In genomic region chr17:55976255-55976862, GRCm38 (mm10) we compare ENCODE assay signal across 8 mouse cellular contexts. TPM values are rescaled to one million over a fixed set of nuclear protein-coding genes. Genes with fewer than 3 reads are reported as not detected.
DNase-seq lines count a peak whose midpoint lies in the region; ATAC-seq lines count a peak whose summit lies in the region.

No protein-coding gene starts in this region.

- peak; percentile 91 for ATAC-seq in inflammation-experienced regulatory T-cells, adult 6 months
- peak; percentile 76 for ATAC-seq in limb, embryonic 11.5 days (ENCODE audit: insufficient number of reproducible peaks, low FRiP score, low TSS enrichment, low read depth)
- peak; percentile 65 for ATAC-seq in midbrain, embryonic 12.5 days (ENCODE audit: low FRiP score, low read depth)

- H3K27ac ChIP-seq in limb, embryonic 11.5 days (replicated peaks; ENCODE audit: low read depth, low read length) = no peak overlapping the region
- H3K27ac ChIP-seq in midbrain, embryonic 12.5 days (replicated peaks) = peak overlapping the region; percentile 69

- H3K27me3 ChIP-seq in limb, embryonic 11.5 days (ENCODE audit: control insufficient read depth, insufficient read depth, low read length) = 0 out of 2 replicates have a peak, but pooled peaks cover 2% of the 10 kb centered on the region
- H3K27me3 ChIP-seq in midbrain, embryonic 12.5 days = 0 out of 2 replicates have a peak, but pooled peaks cover 5% of the 10 kb centered on the region

- no peak overlapping the region for H3K9ac ChIP-seq in limb, embryonic 11.5 days (ENCODE audit: low read length)
- no peak overlapping the region for H3K9ac ChIP-seq in midbrain, embryonic 12.5 days (replicated peaks)

- no peak overlapping the region for H3K4me3 ChIP-seq in limb, embryonic 11.5 days (ENCODE audit: low read depth, low read length)
- H3K4me3 ChIP-seq in midbrain, embryonic 12.5 days = no peak overlapping the region

- DNase-seq in layer of hippocampus, adult 18-20 months (ENCODE audit: low spot score in 2 of 2) = peak; percentile 66 to 82
- no peak for DNase-seq in layer of hippocampus, adult 9-10 months (ENCODE audit: low spot score)
- DNase-seq in cerebellum, postnatal 10 days = peak; percentile 92 to 93
- peak; percentile 79 for DNase-seq in gastrocnemius, adult 18-20 months (ENCODE audit: low spot score)
- peak; percentile 86 for DNase-seq in limb, embryonic 11.5 days (ENCODE audit: low spot score)
- peak; percentile 59 for DNase-seq in skeletal muscle tissue, adult 2 months (ENCODE audit: low read depth, low spot score)

- H3K36me3 ChIP-seq in limb, embryonic 11.5 days (ENCODE audit: control insufficient read depth, insufficient read depth, low read length) = 0 out of 2 replicates have a peak, but pooled peaks cover 2% of the 10 kb centered on the region
- peaks cover 19% of the 10 kb centered on the region for H3K36me3 ChIP-seq in midbrain, embryonic 12.5 days

- H3K4me1 ChIP-seq in limb, embryonic 11.5 days (ENCODE audit: control insufficient read depth, insufficient read depth, low read length) = no peaks in the 10 kb centered on the region
- H3K4me1 ChIP-seq in midbrain, embryonic 12.5 days = peaks cover 23% of the 10 kb centered on the region

- WGBS in limb, embryonic 11.5 days = 17% methylated on average over 13 of the region's 13 CpGs
- 19% methylated on average over 13 of the region's 13 CpGs for WGBS in midbrain, embryonic 12.5 days

- no peaks in the 10 kb centered on the region for H3K9me3 ChIP-seq in limb, embryonic 11.5 days (ENCODE audit: control insufficient read depth, low read length)
- no peaks in the 10 kb centered on the region for H3K9me3 ChIP-seq in midbrain, embryonic 12.5 days

- H3K4me2 ChIP-seq in limb, embryonic 11.5 days (ENCODE audit: low read depth, severe bottlenecking) = no peak overlapping the region
- no peak overlapping the region; the same call in 1 of the 2 replicates for H3K4me2 ChIP-seq in midbrain, embryonic 12.5 days (replicated peaks)

RNA-seq across cellular contexts. Expression of gene Shd, which starts 6.1 kb away (rescaled TPM):
- 10 to 100 TPM; 21.1 to 21.2 TPM for total RNA-seq in layer of hippocampus, adult 18-20 months (2021)
- total RNA-seq in gastrocnemius, adult 18-20 months (2021) = under 1 TPM in 1 of 2 experiments, not detected in 1; 0.34 TPM
- polyA plus RNA-seq in inflammation-experienced regulatory T-cells, adult 6 months (2017; shearing (Covaris generic)) = under 1 TPM in 1 of 3 experiments, not detected in 2; 0.40 TPM
- polyA plus RNA-seq in limb, embryonic 11.5 days (2014; fragmentation: Nextera tagmentation; extraction: Ambion mirVana) = 42.2 and 44.8 TPM in 2 replicates
- polyA plus RNA-seq in midbrain, embryonic 12.5 days (2016; fragmentation: Nextera tagmentation; extraction: Ambion mirVana) = 123 and 131 TPM in 2 replicates

RNA-seq across cellular contexts. Expression of gene Fsd1, which starts 9.9 kb away (rescaled TPM):
- total RNA-seq in layer of hippocampus, adult 18-20 months (2021) = 10 to 100 TPM; 68.1 to 68.2 TPM
- total RNA-seq in gastrocnemius, adult 18-20 months (2021) = not detected
- under 1 TPM in 1 of 3 experiments, not detected in 2; 0.98 TPM for polyA plus RNA-seq in inflammation-experienced regulatory T-cells, adult 6 months (2017; shearing (Covaris generic))
- polyA plus RNA-seq in limb, embryonic 11.5 days (2014; fragmentation: Nextera tagmentation; extraction: Ambion mirVana) = 34.9 and 39.8 TPM in 2 replicates
- 89.8 and 98.3 TPM in 2 replicates for polyA plus RNA-seq in midbrain, embryonic 12.5 days (2016; fragmentation: Nextera tagmentation; extraction: Ambion mirVana)

RNA-seq across cellular contexts. Expression of gene Yju2, which starts 17.5 kb away (rescaled TPM):
- total RNA-seq in layer of hippocampus, adult 18-20 months (2021) = 10 to 100 TPM; 16.9 to 17.5 TPM
- 1 to 10 TPM; 7.4 to 8.0 TPM for total RNA-seq in gastrocnemius, adult 18-20 months (2021)
- 10 to 100 TPM; 25.6 to 36.5 (median 33.0) TPM for polyA plus RNA-seq in inflammation-experienced regulatory T-cells, adult 6 months (2017; shearing (Covaris generic))
- polyA plus RNA-seq in limb, embryonic 11.5 days (2014; fragmentation: Nextera tagmentation; extraction: Ambion mirVana) = 20.7 and 22.3 TPM in 2 replicates
- 28.7 and 29.4 TPM in 2 replicates for polyA plus RNA-seq in midbrain, embryonic 12.5 days (2016; fragmentation: Nextera tagmentation; extraction: Ambion mirVana)

RNA-seq across cellular contexts. Expression of gene Ebi3, which starts 23.9 kb away (rescaled TPM):
- 1 to 10 TPM; 1.4 to 1.5 TPM for total RNA-seq in layer of hippocampus, adult 18-20 months (2021)
- total RNA-seq in gastrocnemius, adult 18-20 months (2021) = under 1 TPM; 0.27 to 0.38 TPM
- polyA plus RNA-seq in inflammation-experienced regulatory T-cells, adult 6 months (2017; shearing (Covaris generic)) = 10 to 100 TPM; 50.3 to 70.8 (median 50.4) TPM
- polyA plus RNA-seq in limb, embryonic 11.5 days (2014; fragmentation: Nextera tagmentation; extraction: Ambion mirVana) = 0.79 and 1.1 TPM in 2 replicates
- 3.2 and 3.8 TPM in 2 replicates for polyA plus RNA-seq in midbrain, embryonic 12.5 days (2016; fragmentation: Nextera tagmentation; extraction: Ambion mirVana)

RNA-seq across cellular contexts. Expression of gene Zfp119b, which starts 27.1 kb away (rescaled TPM):
- total RNA-seq in layer of hippocampus, adult 18-20 months (2021) = 1 to 10 TPM; 2.9 to 3.6 TPM
- total RNA-seq in gastrocnemius, adult 18-20 months (2021) = 1 to 10 TPM; 3.0 to 3.2 TPM
- polyA plus RNA-seq in inflammation-experienced regulatory T-cells, adult 6 months (2017; shearing (Covaris generic)) = 10 to 100 TPM in 2 of 3 experiments, 1 to 10 TPM in 1; 8.1 to 20.3 (median 17.7) TPM
- 6.6 and 7.1 TPM in 2 replicates for polyA plus RNA-seq in limb, embryonic 11.5 days (2014; fragmentation: Nextera tagmentation; extraction: Ambion mirVana)
- 6.1 and 6.3 TPM in 2 replicates for polyA plus RNA-seq in midbrain, embryonic 12.5 days (2016; fragmentation: Nextera tagmentation; extraction: Ambion mirVana)

Comparison
In these comparisons a context has a peak if more than half of its experiments do, and no peak if none do; other contexts are left out.
1. RNA of gene Shd, which starts 6.1 kb away (polyA plus RNA-seq): 123 to 131 TPM in midbrain, embryonic 12.5 days and 42.2 to 44.8 TPM in limb, embryonic 11.5 days; 0.40 TPM in inflammation-experienced regulatory T-cells, adult 6 months; every median in the first group is over 10 times any median in the second.
2. RNA of gene Fsd1, which starts 9.9 kb away (polyA plus RNA-seq): 89.8 to 98.3 TPM in midbrain, embryonic 12.5 days and 34.9 to 39.8 TPM in limb, embryonic 11.5 days; 0.98 TPM in inflammation-experienced regulatory T-cells, adult 6 months; every median in the first group is over 10 times any median in the second.
3. Peak in every context shown above with its lines, with median percentiles within 50 percentile points of each other: ATAC-seq.